8 mouse cellular contexts compared by ENCODE assay signal in the genomic region with DNA sequence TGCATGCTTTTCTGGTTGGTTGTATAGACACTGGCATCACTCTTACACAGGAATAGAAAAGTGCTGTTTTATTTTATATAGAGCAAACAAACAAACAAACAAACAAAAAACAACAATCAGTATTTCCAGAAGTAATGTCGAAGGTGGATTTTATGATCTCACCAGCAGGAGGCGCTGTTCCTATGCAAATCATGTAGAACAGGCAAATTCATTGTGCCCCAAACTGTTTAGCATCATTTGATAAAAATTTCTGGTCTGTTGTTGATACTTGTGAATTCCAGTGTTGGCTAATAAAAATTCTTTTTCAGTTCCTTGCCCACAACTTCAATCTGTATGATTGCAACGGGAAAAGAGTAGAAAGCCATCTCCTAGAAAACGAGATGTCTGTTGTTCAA.
DNase-seq lines count a peak whose midpoint lies in the region; ATAC-seq and TF ChIP-seq lines count a peak whose summit lies in the region.

No protein-coding gene starts in this region.

- H3K4me2 ChIP-seq in intestine, embryonic 14.5 days (ENCODE audit: low read length), result no peak overlapping the region
- H3K4me2 ChIP-seq in intestine, embryonic 16.5 days (ENCODE audit: low read depth, low read length), result no peak overlapping the region
- H3K4me2 ChIP-seq in embryonic facial prominence, embryonic 11.5 days (ENCODE audit: low read depth, low read length), result no peak overlapping the region
- no peak overlapping the region for H3K4me2 ChIP-seq in limb, embryonic 14.5 days (replicated peaks; ENCODE audit: low read depth, low read length, severe bottlenecking)

- in situ Hi-C loops in Patski (cut with MboI; ENCODE audit: low pct_unique_long_range_greater_than_20kb), result loop anchor here (10.0 to 25.0 kb wide), 2 partner anchors 801 to 978 kb away; a partner anchor contains a TSS

- no peak overlapping the region for H3K27ac ChIP-seq in intestine, embryonic 14.5 days (ENCODE audit: low read depth)
- no peak overlapping the region for H3K27ac ChIP-seq in intestine, embryonic 16.5 days (ENCODE audit: low read length)
- H3K27ac ChIP-seq in embryonic facial prominence, embryonic 11.5 days (replicated peaks; ENCODE audit: low read depth, low read length), result no peak overlapping the region
- H3K27ac ChIP-seq in limb, embryonic 14.5 days (replicated peaks; ENCODE audit: low read depth, low read length), result no peak overlapping the region

- H3K27me3 ChIP-seq in intestine, embryonic 14.5 days (replicated peaks; ENCODE audit: control insufficient read depth, insufficient read depth, low read length), result no peaks in the 10 kb centered on the region
- H3K27me3 ChIP-seq in intestine, embryonic 16.5 days (replicated peaks; ENCODE audit: control insufficient read depth, insufficient read depth, low read length), result no peaks in the 10 kb centered on the region
- H3K27me3 ChIP-seq in Patski, result peaks cover 4% of the 10 kb centered on the region
- no peaks in the 10 kb centered on the region for H3K27me3 ChIP-seq in embryonic facial prominence, embryonic 11.5 days (ENCODE audit: control insufficient read depth, insufficient read depth, low read length)
- H3K27me3 ChIP-seq in limb, embryonic 14.5 days (ENCODE audit: control insufficient read depth, insufficient read depth, low read length), result no peaks in the 10 kb centered on the region

- H3K9ac ChIP-seq in intestine, embryonic 14.5 days (ENCODE audit: low read length), result no peak overlapping the region
- H3K9ac ChIP-seq in intestine, embryonic 16.5 days (ENCODE audit: low read depth, low read length), result no peak overlapping the region
- H3K9ac ChIP-seq in embryonic facial prominence, embryonic 11.5 days (replicated peaks; ENCODE audit: low read length), result no peak overlapping the region
- H3K9ac ChIP-seq in limb, embryonic 14.5 days (ENCODE audit: low read depth, low read length, severe bottlenecking), result no peak overlapping the region

- no peaks in the 10 kb centered on the region for H3K4me1 ChIP-seq in intestine, embryonic 14.5 days (replicated peaks; ENCODE audit: control insufficient read depth, insufficient read depth, low read length)
- no peaks in the 10 kb centered on the region for H3K4me1 ChIP-seq in intestine, embryonic 16.5 days (ENCODE audit: control insufficient read depth, insufficient read depth, low read length)
- H3K4me1 ChIP-seq in embryonic facial prominence, embryonic 11.5 days (ENCODE audit: control insufficient read depth, insufficient read depth, low read length), result no peaks in the 10 kb centered on the region
- H3K4me1 ChIP-seq in limb, embryonic 14.5 days (ENCODE audit: control insufficient read depth, insufficient read depth, low read length), result no peaks in the 10 kb centered on the region

- DNase-seq in intestine, embryonic 14.5 days (ENCODE audit: low spot score), result peak; percentile 60
- DNase-seq in 416B (ENCODE audit: low read depth) (peak; percentile 51), Patski (ENCODE audit: low read depth, low spot score) (peak; percentile 15)
- peak; percentile 62 for DNase-seq in embryonic facial prominence, embryonic 11.5 days (ENCODE audit: low spot score)
- peak; percentile 55 for DNase-seq in limb, embryonic 14.5 days (ENCODE audit: low spot score)

- no peak for TF ChIP-seq POLR2A in limb, embryonic 14.5 days (IDR thresholded peaks at IDR 0.05; ENCODE audit: borderline replicate concordance, extremely low read depth, insufficient read depth, insufficient read length)

- no peaks in the 10 kb centered on the region for H3K36me3 ChIP-seq in intestine, embryonic 14.5 days (ENCODE audit: control insufficient read depth, insufficient read depth, low read length)
- no peaks in the 10 kb centered on the region for H3K36me3 ChIP-seq in intestine, embryonic 16.5 days (ENCODE audit: control insufficient read depth, insufficient read depth, low read length)
- no peaks in the 10 kb centered on the region for H3K36me3 ChIP-seq in embryonic facial prominence, embryonic 11.5 days (replicated peaks; ENCODE audit: control insufficient read depth, insufficient read depth, low read depth, low read length)
- H3K36me3 ChIP-seq in limb, embryonic 14.5 days (ENCODE audit: control insufficient read depth, insufficient read depth, low read length), result no peaks in the 10 kb centered on the region

- H3K4me3 ChIP-seq in intestine, embryonic 14.5 days (ENCODE audit: low read depth, low read length), result no peak overlapping the region
- no peak overlapping the region for H3K4me3 ChIP-seq in intestine, embryonic 16.5 days (ENCODE audit: low read length)
- no peak overlapping the region for H3K4me3 ChIP-seq in embryonic facial prominence, embryonic 11.5 days (ENCODE audit: low read depth, low read length)
- no peak overlapping the region for H3K4me3 ChIP-seq in limb, embryonic 14.5 days (replicated peaks; ENCODE audit: low read length)

- ATAC-seq in intestine, embryonic 14.5 days (replicated peaks; ENCODE audit: low FRiP score, low TSS enrichment, low read depth), result no peak
- no peak for ATAC-seq in intestine, embryonic 16.5 days
- ATAC-seq in Patski, result no peak
- ATAC-seq in embryonic facial prominence, embryonic 11.5 days (replicated peaks; ENCODE audit: insufficient number of reproducible peaks, low FRiP score, low TSS enrichment, low read depth), result no peak
- ATAC-seq in limb, embryonic 14.5 days (ENCODE audit: low FRiP score, low read depth), result no peak
- no peak for ATAC-seq in megakaryocyte progenitor cell, adult 5-6 weeks (replicated peaks; ENCODE audit: poor library complexity)
- ATAC-seq in erythroblast, adult 5-6 weeks (replicated peaks; ENCODE audit: low FRiP score, poor library complexity, severe bottlenecking), result no peak

- CTCF ChIA-PET in Patski (lab: Charles Lee), result no interaction called here

- WGBS in intestine, embryonic 14.5 days, result 60% methylated on average over 4 of the region's 4 CpGs
- WGBS in intestine, embryonic 16.5 days, result 51% methylated on average over 4 of the region's 4 CpGs
- WGBS in embryonic facial prominence, embryonic 11.5 days, result 60% methylated on average over 4 of the region's 4 CpGs
- whole genome bisulfite sequencing in limb, embryonic 14.5 days, result 50% methylated on average over 4 of the region's 4 CpGs

- POLR2A ChIA-PET in Patski (lab: Charles Lee), result no interaction called here

- peak; percentile 78 for TF ChIP-seq CTCF in Patski (IDR thresholded peaks at IDR 0.05)

- no peaks in the 10 kb centered on the region for H3K9me3 ChIP-seq in intestine, embryonic 14.5 days (ENCODE audit: control insufficient read depth, low read length)
- no peaks in the 10 kb centered on the region for H3K9me3 ChIP-seq in intestine, embryonic 16.5 days (ENCODE audit: control insufficient read depth, low read length)
- H3K9me3 ChIP-seq in embryonic facial prominence, embryonic 11.5 days (replicated peaks; ENCODE audit: control insufficient read depth, low read length), result no peaks in the 10 kb centered on the region
- H3K9me3 ChIP-seq in limb, embryonic 14.5 days (ENCODE audit: control insufficient read depth, low read length), result no peaks in the 10 kb centered on the region
